Comparison of ENCODE assay signal across 11 mouse cellular contexts in genomic region chr14:8032087-8032944, GRCm38 (mm10). TPM values are rescaled to one million over a fixed set of nuclear protein-coding genes. Genes with fewer than 3 reads are reported as not detected.
DNase-seq lines count a peak whose midpoint lies in the region; ATAC-seq lines count a peak whose summit lies in the region.
"Had no signal": no experiment of that assay in that cellular context is flagged by ENCODE, and none has a peak within 500 bp of the region (broad histone marks: within the 10 kb centered on the region; RNA-seq: fewer than 3 reads in every experiment).

No protein-coding gene starts in this region.

- no peak overlapping the region for H3K9ac ChIP-seq in heart, embryonic 14.5 days (ENCODE audit: low read length)
- no peak overlapping the region for H3K9ac ChIP-seq in heart, embryonic 11.5 days (ENCODE audit: low read depth, low read length)

- peak; percentile 72 for DNase-seq in adipocyte (ENCODE audit: low spot score)
- DNase-seq in cerebellum, adult 11 months: peak; percentile 60
- peak; percentile 34 to 51 for DNase-seq in layer of hippocampus, postnatal 14 days (ENCODE audit: low spot score in 2 of 2)
- no peak for DNase-seq in neural tube, embryonic 10.5 days (ENCODE audit: extremely low spot score, low spot score)
- no peak for DNase-seq in lung, postnatal 10 days
- DNase-seq in lung, postnatal 25 days (ENCODE audit: low spot score): no peak
- DNase-seq: embryo, embryonic 11 days had no signal

- peak overlapping the region; percentile 2 to 33; a peak in 1 of 4 replicates for H3K27ac ChIP-seq in heart, embryonic 14.5 days (replicated peaks in 1 of 2; ENCODE audit: control insufficient read depth in 1 of 2, insufficient read depth in 1 of 2, low read depth in 2 of 2, low read length in 2 of 2)
- H3K27ac ChIP-seq in heart, embryonic 11.5 days (ENCODE audit: low read depth, low read length): no peak overlapping the region

- H3K4me2 ChIP-seq in heart, embryonic 14.5 days (ENCODE audit: low read length): no peak overlapping the region
- H3K4me2 ChIP-seq in heart, embryonic 11.5 days: no peak overlapping the region

- no peaks in the 10 kb centered on the region for H3K27me3 ChIP-seq in heart, embryonic 14.5 days (ENCODE audit: control insufficient read depth, insufficient read depth, low read length)
- H3K27me3 ChIP-seq in heart, embryonic 11.5 days (ENCODE audit: control insufficient read depth, insufficient read depth, low read length): no peaks in the 10 kb centered on the region

- H3K9me3 ChIP-seq in heart, embryonic 14.5 days (ENCODE audit: control insufficient read depth, low read length): peaks cover 2% of the 10 kb centered on the region; the same call in 1 of the 2 replicates
- H3K9me3 ChIP-seq in heart, embryonic 11.5 days (replicated peaks; ENCODE audit: control insufficient read depth, low read length): no peaks in the 10 kb centered on the region

- H3K4me3 ChIP-seq in heart, embryonic 14.5 days (ENCODE audit: control insufficient read depth in 1 of 2, insufficient read depth in 1 of 2, low read depth in 1 of 2, low read length in 2 of 2): no peak overlapping the region
- H3K4me3 ChIP-seq in heart, embryonic 11.5 days (ENCODE audit: low read depth, low read length): no peak overlapping the region

- peaks cover 14 to 16% of the 10 kb centered on the region in 2 experiments for H3K4me1 ChIP-seq in heart, embryonic 14.5 days (ENCODE audit: control insufficient read depth in 2 of 2, insufficient read depth in 2 of 2, low read length in 2 of 2)
- H3K4me1 ChIP-seq in heart, embryonic 11.5 days (ENCODE audit: control insufficient read depth, insufficient read depth, low read length): peaks cover 4% of the 10 kb centered on the region

- 66% methylated on average over 13 of the region's 13 CpGs for WGBS in heart, embryonic 14.5 days
- 69% methylated on average over 13 of the region's 13 CpGs for WGBS in heart, embryonic 11.5 days (ENCODE audit: insufficient replicate concordance)

- no peak for ATAC-seq in heart, embryonic 14.5 days (ENCODE audit: insufficient number of reproducible peaks, insufficient read depth, low FRiP score, low read depth)
- ATAC-seq in heart, embryonic 11.5 days (replicated peaks; ENCODE audit: insufficient number of reproducible peaks, low FRiP score, low TSS enrichment): no peak

- H3K36me3 ChIP-seq in heart, embryonic 14.5 days (ENCODE audit: control insufficient read depth, insufficient read depth, low read length): no peaks in the 10 kb centered on the region
- H3K36me3 ChIP-seq in heart, embryonic 11.5 days (ENCODE audit: control insufficient read depth, insufficient read depth, low read length): no peaks in the 10 kb centered on the region

RNA-seq across cellular contexts. Expression of gene Abhd6, which starts 29.6 kb away (rescaled TPM):
- 11.3 and 11.8 TPM in 2 replicates for polyA plus RNA-seq in heart, embryonic 14.5 days (2014; fragmentation: Nextera tagmentation; extraction: Ambion mirVana)
- polyA plus RNA-seq in heart, embryonic 11.5 days (2014; fragmentation: Nextera tagmentation; extraction: Ambion mirVana): 9.4 and 10.2 TPM in 2 replicates
- total RNA-seq in layer of hippocampus, postnatal 14 days (2021): 10 to 100 TPM; 61.4 to 61.8 TPM
- total RNA-seq: MEL had no signal

RNA-seq across cellular contexts. Expression of gene Dnase1l3, which starts 37.9 kb away (rescaled TPM):
- polyA plus RNA-seq in heart, embryonic 14.5 days (2014; fragmentation: Nextera tagmentation; extraction: Ambion mirVana): 0.08 and 0.13 TPM in 2 replicates
- polyA plus RNA-seq in heart, embryonic 11.5 days (2014; fragmentation: Nextera tagmentation; extraction: Ambion mirVana): 0.06 TPM in 1 of 2 replicates, not detected in the other
- not detected for total RNA-seq in layer of hippocampus, postnatal 14 days (2021)
- total RNA-seq: megakaryocyte-erythroid progenitor cell, adult 5-6 weeks; MEL had no signal

RNA-seq across cellular contexts. Expression of gene Rpp14, which starts 47.9 kb away (rescaled TPM):
- 46.5 and 47.0 TPM in 2 replicates for polyA plus RNA-seq in heart, embryonic 14.5 days (2014; fragmentation: Nextera tagmentation; extraction: Ambion mirVana)
- 40.0 and 43.5 TPM in 2 replicates for polyA plus RNA-seq in heart, embryonic 11.5 days (2014; fragmentation: Nextera tagmentation; extraction: Ambion mirVana)
- 10 to 100 TPM; 24.5 to 25.4 TPM for total RNA-seq in layer of hippocampus, postnatal 14 days (2021)

Comparison
In these comparisons a context has a peak if more than half of its experiments do, and no peak if none do; other contexts are left out.
1. DNase-seq: peak in adipocyte (single experiment), cerebellum, adult 11 months (single experiment) and layer of hippocampus, postnatal 14 days (2 of 2); none in neural tube, embryonic 10.5 days (single experiment), lung, postnatal 10 days (single experiment) and lung, postnatal 25 days (single experiment).